Mouse (Mus musculus) liver, embryonic 14.5 days (tissue): ENCODE data around the gene Tns1.

ENCODE experiments used
- CTCF ChIP-seq: IDR thresholded peaks from 2 replicates; pipeline ENCODE4 v1.5.1; 2016; ENCODE audit warnings: antibody characterized with exemption, low read depth, control low read depth
- EP300 ChIP-seq: IDR thresholded peaks from 2 replicates; pipeline ENCODE4 v1.6.1; 2016; ENCODE audit warnings: antibody characterized with exemption, low read depth

DNA sequence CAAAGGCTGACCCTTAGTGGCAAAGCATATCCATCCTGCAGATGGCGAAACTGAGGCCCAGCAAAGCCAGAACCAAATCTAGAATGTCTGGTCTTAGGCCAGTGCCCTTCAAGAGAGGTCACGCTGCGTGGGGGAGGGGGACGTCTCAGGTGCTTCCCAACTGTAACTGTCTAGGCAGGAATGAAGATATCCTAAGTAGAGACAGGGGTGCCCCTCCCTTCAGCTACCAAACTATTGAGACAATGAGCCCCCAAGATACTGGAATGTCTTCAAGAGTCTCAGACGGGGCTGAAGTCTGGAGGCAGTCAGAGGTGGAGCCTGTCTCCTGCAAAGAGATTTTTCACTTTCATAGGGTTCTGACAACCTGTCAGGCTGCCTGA is 218.4 kb downstream of the Tns1 start:
- no peak for TF ChIP-seq CTCF
- TF ChIP-seq EP300: no peak
